23 mouse cellular contexts compared by ENCODE assay signal in genomic region chr10:122765521-122765920, GRCm38 (mm10).
DNase-seq lines count a peak whose midpoint lies in the region; ATAC-seq and TF ChIP-seq lines count a peak whose summit lies in the region.
"Had no signal": no experiment of that assay in that cellular context is flagged by ENCODE, and none has a peak within 500 bp of the region (broad histone marks: within the 10 kb centered on the region; RNA-seq: fewer than 3 reads in every experiment).

No protein-coding gene starts in this region.

- no peaks in the 10 kb centered on the region for H3K9me3 ChIP-seq in heart, embryonic 11.5 days (replicated peaks; ENCODE audit: control insufficient read depth, low read length)
- no peaks in the 10 kb centered on the region for H3K9me3 ChIP-seq in lung, embryonic 14.5 days (ENCODE audit: low read depth, low read length)
- H3K9me3 ChIP-seq in heart, embryonic 15.5 days (replicated peaks), result no peaks in the 10 kb centered on the region
- H3K9me3 ChIP-seq in intestine, embryonic 16.5 days (ENCODE audit: control insufficient read depth, low read length), result no peaks in the 10 kb centered on the region
- H3K9me3 ChIP-seq: embryonic facial prominence, embryonic 12.5 days; forebrain, embryonic 13.5 days; kidney, embryonic 15.5 days; midbrain, embryonic 13.5 days; stomach, embryonic 15.5 days had no signal

- no peak overlapping the region for H3K27ac ChIP-seq in heart, embryonic 11.5 days (ENCODE audit: low read depth, low read length)
- H3K27ac ChIP-seq in lung, embryonic 14.5 days (ENCODE audit: low read depth), result no peak overlapping the region
- H3K27ac ChIP-seq in heart, embryonic 15.5 days, result 0 out of 2 replicates have a peak overlapping the region, but pooled peaks have one; percentile 24
- H3K27ac ChIP-seq in intestine, embryonic 16.5 days (ENCODE audit: low read length), result no peak overlapping the region
- H3K27ac ChIP-seq: embryonic facial prominence, embryonic 12.5 days; forebrain, embryonic 13.5 days; left cerebral cortex, adult 2 months; midbrain, embryonic 13.5 days; stomach, embryonic 15.5 days had no signal

- no peak for TF ChIP-seq CTCF in lung, embryonic 14.5 days (IDR thresholded peaks at IDR 0.05; ENCODE audit: low read depth)

- H3K27me3 ChIP-seq in heart, embryonic 11.5 days (ENCODE audit: control insufficient read depth, insufficient read depth, low read length), result no peaks in the 10 kb centered on the region; the same call in 1 of the 2 replicates
- no peaks in the 10 kb centered on the region for H3K27me3 ChIP-seq in lung, embryonic 14.5 days (ENCODE audit: insufficient read depth, low read length)
- H3K27me3 ChIP-seq in heart, embryonic 15.5 days, result no peaks in the 10 kb centered on the region
- H3K27me3 ChIP-seq in intestine, embryonic 16.5 days (replicated peaks; ENCODE audit: control insufficient read depth, insufficient read depth, low read length), result no peaks in the 10 kb centered on the region
- H3K27me3 ChIP-seq: embryonic facial prominence, embryonic 12.5 days; forebrain, embryonic 13.5 days; kidney, embryonic 15.5 days; midbrain, embryonic 13.5 days; stomach, embryonic 15.5 days had no signal

- peak; percentile 40 to 66 for DNase-seq in heart, adult 18-20 months
- peak; percentile 62 for DNase-seq in lung, embryonic 14.5 days
- DNase-seq in lung, postnatal 10 days, result no peak
- DNase-seq in adrenal gland, adult 2 months, result no peak
- DNase-seq: B cell, adult 2 months; cerebellum, adult 9-10 months; gastrocnemius, postnatal 25 days; layer of hippocampus, adult 9-11 months; left cerebral cortex, postnatal 4 days; liver; right cerebral cortex, postnatal 14 days; thymus, adult 2 months had no signal

- WGBS in heart, embryonic 11.5 days (ENCODE audit: insufficient replicate concordance), result 18% methylated on average over 4 of the region's 4 CpGs
- WGBS in lung, embryonic 14.5 days, result 21% methylated on average over 4 of the region's 4 CpGs
- 17% methylated on average over 4 of the region's 4 CpGs for WGBS in heart, embryonic 15.5 days
- WGBS in intestine, embryonic 16.5 days, result 30% methylated on average over 4 of the region's 4 CpGs

- no peak for ATAC-seq in heart, embryonic 11.5 days (replicated peaks; ENCODE audit: insufficient number of reproducible peaks, low FRiP score, low TSS enrichment)
- peak; percentile 33; the same call in 1 of the 2 replicates for ATAC-seq in lung, embryonic 14.5 days (ENCODE audit: insufficient read depth)
- ATAC-seq in heart, embryonic 15.5 days (replicated peaks; ENCODE audit: insufficient number of reproducible peaks, insufficient read depth, low FRiP score, low read depth), result 0 out of 2 replicates have a peak, but pooled peaks have one; percentile 43
- peak; percentile 41; the same call in 1 of the 2 replicates for ATAC-seq in intestine, embryonic 16.5 days
- ATAC-seq: forebrain, embryonic 13.5 days; midbrain, embryonic 13.5 days had no signal

- H3K9ac ChIP-seq in heart, embryonic 11.5 days (ENCODE audit: low read depth, low read length), result no peak overlapping the region
- H3K9ac ChIP-seq in lung, embryonic 14.5 days, result no peak overlapping the region
- no peak overlapping the region for H3K9ac ChIP-seq in heart, embryonic 15.5 days
- H3K9ac ChIP-seq in intestine, embryonic 16.5 days (ENCODE audit: low read depth, low read length), result no peak overlapping the region
- H3K9ac ChIP-seq: embryonic facial prominence, embryonic 12.5 days; forebrain, embryonic 13.5 days; kidney, embryonic 15.5 days; midbrain, embryonic 13.5 days; stomach, embryonic 15.5 days had no signal

- H3K36me3 ChIP-seq in heart, embryonic 11.5 days (ENCODE audit: control insufficient read depth, insufficient read depth, low read length), result no peaks in the 10 kb centered on the region
- H3K36me3 ChIP-seq in lung, embryonic 14.5 days (ENCODE audit: insufficient read depth), result no peaks in the 10 kb centered on the region
- no peaks in the 10 kb centered on the region for H3K36me3 ChIP-seq in heart, embryonic 15.5 days
- no peaks in the 10 kb centered on the region for H3K36me3 ChIP-seq in intestine, embryonic 16.5 days (ENCODE audit: control insufficient read depth, insufficient read depth, low read length)
- H3K36me3 ChIP-seq: embryonic facial prominence, embryonic 12.5 days; kidney, embryonic 15.5 days; midbrain, embryonic 13.5 days; stomach, embryonic 15.5 days had no signal

- no peak overlapping the region for H3K4me3 ChIP-seq in heart, embryonic 11.5 days (ENCODE audit: low read depth, low read length)
- no peak overlapping the region for H3K4me3 ChIP-seq in lung, embryonic 14.5 days (ENCODE audit: low read depth, low read length)
- no peak overlapping the region for H3K4me3 ChIP-seq in heart, embryonic 15.5 days
- H3K4me3 ChIP-seq in intestine, embryonic 16.5 days (ENCODE audit: low read length), result no peak overlapping the region
- H3K4me3 ChIP-seq: embryonic facial prominence, embryonic 12.5 days; erythroblast, embryonic 14.5 days; forebrain, embryonic 13.5 days; kidney, embryonic 15.5 days; left cerebral cortex, adult 2 months; midbrain, embryonic 13.5 days; myocyte; stomach, embryonic 15.5 days had no signal

- H3K4me2 ChIP-seq in heart, embryonic 11.5 days, result no peak overlapping the region
- H3K4me2 ChIP-seq in lung, embryonic 14.5 days, result no peak overlapping the region
- H3K4me2 ChIP-seq in heart, embryonic 15.5 days, result no peak overlapping the region
- H3K4me2 ChIP-seq in intestine, embryonic 16.5 days (ENCODE audit: low read depth, low read length), result no peak overlapping the region
- H3K4me2 ChIP-seq: embryonic facial prominence, embryonic 12.5 days; forebrain, embryonic 13.5 days; kidney, embryonic 15.5 days; midbrain, embryonic 13.5 days; stomach, embryonic 15.5 days had no signal

- H3K4me1 ChIP-seq in heart, embryonic 11.5 days (ENCODE audit: control insufficient read depth, insufficient read depth, low read length), result peaks cover 30% of the 10 kb centered on the region
- H3K4me1 ChIP-seq in lung, embryonic 14.5 days (ENCODE audit: insufficient read depth), result peaks cover 8% of the 10 kb centered on the region; the same call in 1 of the 2 replicates
- H3K4me1 ChIP-seq in heart, embryonic 15.5 days (replicated peaks), result peaks cover 31% of the 10 kb centered on the region
- H3K4me1 ChIP-seq in intestine, embryonic 16.5 days (ENCODE audit: control insufficient read depth, insufficient read depth, low read length), result no peaks in the 10 kb centered on the region
- H3K4me1 ChIP-seq: forebrain, embryonic 13.5 days had no signal

Comparison
In these comparisons a context has a peak if more than half of its experiments do, and no peak if none do; other contexts are left out.
1. DNase-seq: peak in heart, adult 18-20 months (2 of 2) and lung, embryonic 14.5 days (single experiment); none in lung, postnatal 10 days (single experiment) and adrenal gland, adult 2 months (single experiment).